Mouse (Mus musculus): ENCODE results near the gene Caskin2.

Gene Caskin2

GRCm38 (mm10) chr11:115830550-115831325 lies 17.3 kb upstream of the Caskin2 start:
- no peak for DNase-seq (ENCODE audit: low spot score)

- no peak for DNase-seq (ENCODE audit: low spot score)
These were observed 15.6 kb upstream of the Caskin2 start for GRCm38 (mm10) chr11:115829036-115829435.

DNA sequence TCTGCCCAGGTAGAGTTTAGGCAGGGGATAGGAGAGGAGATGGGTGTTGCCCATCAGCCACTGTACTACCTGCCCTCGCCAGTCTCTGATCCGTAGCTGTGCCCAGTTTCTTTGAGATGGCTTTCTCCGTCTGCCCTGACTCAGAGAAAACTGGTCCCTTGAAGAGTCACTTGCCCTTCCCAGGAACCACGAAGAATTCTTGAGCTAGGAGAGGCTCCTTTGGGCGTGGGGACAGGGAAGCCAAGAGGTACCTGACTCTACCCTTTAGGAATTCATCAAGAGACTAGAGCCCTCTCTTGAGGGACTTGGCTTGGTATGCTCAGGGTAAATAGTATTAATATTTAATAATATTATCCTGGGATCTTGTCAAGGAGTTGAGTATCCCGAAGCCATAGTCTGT lies 14.2 kb upstream of the Caskin2 start:
- DNase-seq (ENCODE audit: low spot score), result no peak

DNA sequence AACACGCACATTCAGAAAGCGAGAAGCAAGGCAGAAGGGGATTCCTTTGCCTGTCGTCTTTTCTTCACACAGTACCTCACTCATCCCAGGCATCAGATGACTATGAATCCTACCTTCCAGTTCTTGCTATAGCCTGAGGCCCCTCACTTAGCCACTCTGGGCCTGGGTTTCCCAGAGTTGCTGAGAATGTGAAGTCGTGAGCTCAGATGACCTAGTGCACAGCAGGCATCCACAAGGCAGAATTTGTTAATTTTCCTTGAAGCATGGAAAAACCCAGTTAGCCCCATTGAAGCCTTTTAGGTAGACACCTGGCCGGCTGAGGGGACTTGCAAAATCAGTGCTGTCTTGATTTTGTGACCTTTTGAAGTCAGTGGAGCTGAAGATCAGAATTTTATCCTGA lies 13.0 kb upstream of the Caskin2 start:
- no peak for DNase-seq (ENCODE audit: low spot score)

GRCm38 (mm10) chr11:115824813-115825212 lies 11.4 kb upstream of the Caskin2 start:
- no peak for DNase-seq (ENCODE audit: low spot score)

DNA sequence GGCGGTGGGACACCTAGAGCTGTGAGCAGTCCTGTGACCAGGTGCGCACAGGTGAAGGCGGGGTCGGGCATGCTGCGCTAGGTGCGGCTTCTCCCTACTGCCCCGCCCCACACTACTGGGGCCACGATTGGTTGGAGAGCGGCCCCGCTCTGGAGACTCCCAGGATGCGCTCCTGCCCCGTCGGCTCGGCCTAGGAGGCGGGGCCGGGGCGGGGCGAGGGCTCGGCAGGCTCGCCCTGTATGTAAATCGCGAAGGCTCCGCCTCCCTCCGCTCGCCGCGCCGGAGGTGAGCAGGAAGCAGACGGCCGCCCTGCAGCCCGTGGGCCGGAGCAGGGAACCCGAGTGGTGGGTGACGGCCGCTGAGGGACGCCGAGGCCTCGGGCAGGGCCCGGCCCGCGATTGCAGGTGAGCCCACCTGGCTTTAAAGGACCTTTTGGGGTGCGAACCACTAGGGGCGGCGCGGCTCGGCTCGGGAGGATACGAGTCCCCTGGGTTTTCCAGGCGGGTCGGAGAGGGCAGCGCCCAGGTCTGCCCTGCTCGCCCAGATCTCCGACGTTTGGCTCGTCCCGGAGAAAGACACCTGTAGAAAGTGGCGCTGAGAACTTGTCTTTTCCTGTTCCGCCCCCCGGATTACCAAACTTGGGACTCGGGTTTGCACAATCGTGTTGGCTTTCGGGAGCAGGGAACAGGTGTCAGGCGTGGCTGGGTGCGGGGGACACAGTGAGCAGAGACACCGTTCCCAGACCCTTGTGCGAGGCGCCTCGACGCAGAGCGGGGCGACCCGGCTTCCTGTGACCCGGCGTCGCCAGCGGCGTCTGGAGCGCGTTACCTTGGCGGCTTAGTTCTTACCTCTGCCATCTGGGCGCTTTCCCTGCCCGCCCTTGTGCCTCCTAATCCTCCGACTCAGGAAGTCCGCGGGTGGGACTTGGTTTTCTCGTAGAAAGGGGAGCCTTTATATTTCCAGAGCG lies 10.6 kb upstream of the Caskin2 start, which contains the start of gene Llgl2:
TSS of gene Llgl2 (plus strand) at position 276 of the 967 bp plus-strand sequence.
- peak; percentile 93 for DNase-seq (ENCODE audit: low spot score)

DNA sequence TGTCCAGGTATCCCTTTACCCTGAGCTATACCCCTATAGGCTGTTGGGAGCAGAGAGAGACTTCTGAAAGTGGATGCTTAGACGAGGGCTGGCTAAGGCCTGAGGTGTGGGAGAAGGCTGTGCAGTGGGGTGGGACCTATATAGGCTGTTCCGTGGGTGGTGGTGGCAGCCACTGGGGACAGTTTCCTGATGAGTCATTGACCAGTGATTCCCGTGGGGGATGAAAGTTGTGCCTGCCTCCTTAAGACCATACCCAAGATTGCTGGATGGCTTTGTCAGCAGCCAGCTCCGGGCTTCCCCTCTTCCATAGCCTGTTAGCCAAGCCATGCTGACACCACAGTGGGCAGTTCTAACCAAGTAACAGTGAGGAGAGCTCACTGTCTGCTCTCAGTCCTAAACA lies 7.6 kb upstream of the Caskin2 start:
- no peak for DNase-seq (ENCODE audit: low spot score)

- DNase-seq (ENCODE audit: low spot score), result no peak
These were observed 6.6 kb upstream of the Caskin2 start for GRCm38 (mm10) chr11:115819915-115820623.

DNA sequence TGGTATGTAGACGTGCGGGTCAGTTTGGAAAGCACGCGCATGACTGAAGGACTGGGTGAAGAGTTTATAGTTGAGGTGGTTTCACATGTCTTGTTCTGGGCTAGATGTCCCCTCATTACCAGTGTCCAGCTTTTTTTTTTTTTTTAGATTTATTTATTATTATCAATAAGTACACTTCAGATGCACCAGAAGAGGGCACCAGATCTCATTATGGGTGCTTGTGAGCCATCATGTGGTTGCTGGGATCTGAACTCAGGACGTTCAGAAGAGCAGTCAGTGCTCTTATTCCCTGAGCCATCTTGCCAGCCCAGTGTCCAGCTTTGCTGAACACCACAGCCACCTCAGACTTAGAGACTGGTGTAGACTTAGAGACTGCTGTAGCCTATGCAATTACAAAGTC lies 3.9 kb upstream of the Caskin2 start:
- DNase-seq (ENCODE audit: low spot score), result no peak

GRCm38 (mm10) chr11:115814605-115815450 lies 1.4 kb upstream of the Caskin2 start, which contains the start of gene Tsen54:
Gene Tsen54, plus strand, starts transcription at chr11:115814724.
- peak; percentile 90 for DNase-seq (ENCODE audit: low spot score)

GRCm38 (mm10) chr11:115812533-115813420 lies 662 bp downstream of the Caskin2 start:
- no peak for DNase-seq (ENCODE audit: low spot score)

DNA sequence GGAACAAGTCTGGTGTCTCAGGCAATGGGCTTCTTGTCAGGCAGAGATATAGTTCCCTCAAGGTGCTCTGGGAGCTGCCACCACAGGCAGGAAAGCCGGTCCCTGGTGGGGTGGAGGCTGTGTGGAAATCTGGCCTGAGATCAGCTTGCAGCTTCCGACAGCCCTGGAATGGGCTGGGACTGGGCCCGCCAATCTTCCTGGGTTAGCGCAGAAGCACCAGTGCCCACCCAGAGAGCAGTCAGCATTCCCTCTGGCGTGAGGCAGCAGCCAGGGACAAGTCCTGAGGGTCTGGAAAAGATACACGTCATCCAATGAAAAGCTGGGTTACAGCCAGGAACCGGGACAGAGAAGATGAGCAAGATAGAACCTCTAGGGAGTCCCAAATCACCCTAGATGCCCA lies 1.3 kb downstream of the Caskin2 start:
- no peak for DNase-seq (ENCODE audit: low spot score)

- DNase-seq (ENCODE audit: low spot score), result no peak
These were observed 1.9 kb downstream of the Caskin2 start for GRCm38 (mm10) chr11:115811381-115812093.

GRCm38 (mm10) chr11:115810377-115810776 lies 3.1 kb downstream of the Caskin2 start:
- DNase-seq (ENCODE audit: low spot score), result peak; percentile 68

- no peak for DNase-seq (ENCODE audit: low spot score)
These were observed 4.1 kb downstream of the Caskin2 start for GRCm38 (mm10) chr11:115809311-115809781.

DNA sequence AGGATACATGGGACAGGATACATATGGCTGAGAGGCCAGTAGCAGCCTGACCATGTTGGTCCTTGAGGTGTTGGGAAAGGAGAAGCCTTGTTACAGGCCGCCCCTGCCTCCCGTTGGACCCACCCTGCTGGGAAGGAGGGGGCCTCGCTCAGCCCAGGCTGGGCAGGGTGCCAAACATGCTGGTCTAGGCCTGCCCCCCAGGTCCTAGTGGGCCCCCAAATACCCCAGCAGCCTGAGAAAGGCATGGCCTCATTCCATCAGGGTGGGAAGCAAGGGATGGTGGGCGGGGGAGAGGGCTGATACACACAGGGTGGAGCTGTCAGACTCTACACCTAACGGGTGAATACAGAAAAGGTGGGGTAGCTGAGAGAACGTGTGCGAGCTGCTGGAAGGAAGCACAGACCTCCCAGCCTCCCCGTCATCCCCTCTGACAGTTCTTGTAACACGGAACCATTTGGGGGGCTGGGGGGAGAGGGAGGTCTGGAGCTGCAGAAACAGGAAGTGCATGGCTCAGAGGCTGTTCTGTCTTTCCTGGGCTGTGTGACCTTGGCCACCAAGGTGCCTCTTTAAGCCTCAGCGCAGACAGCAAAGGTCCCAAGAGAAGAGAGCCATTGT lies 4.6 kb downstream of the Caskin2 start:
- peak; percentile 34 for DNase-seq (ENCODE audit: low spot score)

- no peak for DNase-seq (ENCODE audit: low spot score)
These were observed 5.5 kb downstream of the Caskin2 start for GRCm38 (mm10) chr11:115807971-115808370.

GRCm38 (mm10) chr11:115807306-115807705 lies 6.1 kb downstream of the Caskin2 start:
- no peak for DNase-seq (ENCODE audit: low spot score)

DNA sequence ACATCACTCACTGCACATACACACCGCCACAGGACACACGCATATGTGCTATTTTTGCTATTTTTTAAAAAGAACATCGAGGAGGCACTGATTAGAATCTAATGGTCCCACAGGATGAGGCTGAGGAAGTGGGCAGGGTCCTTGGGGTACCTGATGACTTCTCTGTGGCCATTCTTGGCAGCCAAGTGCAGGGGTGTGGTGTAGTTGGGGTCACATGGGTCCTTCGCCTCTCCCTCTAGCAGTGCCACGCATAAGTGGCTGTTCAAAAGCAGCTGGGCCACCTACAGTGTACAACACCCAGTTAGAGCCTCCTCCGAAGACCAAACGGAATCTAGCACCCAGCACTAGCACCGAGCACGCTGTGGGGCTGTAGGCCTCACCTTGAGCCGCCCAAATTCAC lies 7.3 kb downstream of the Caskin2 start:
- DNase-seq (ENCODE audit: low spot score), result no peak

All from urinary bladder, postnatal 14 days (tissue).